Mouse (Mus musculus) adrenal gland, postnatal 10 days (tissue): Measurements from ENCODE around the gene Nr3c2. TPM values are rescaled to one million over a fixed set of nuclear protein-coding genes. Genes with fewer than 3 reads are reported as not detected.

Source experiments
- DNase-seq: peaks from one replicate; pipeline ENCODE4 v3.0.0; 2021; ENCODE audit warnings: mixed read lengths
- total RNA-seq, 2 experiments: library from RNA; stranded (reverse); gene quantifications; 2 replicates each; pipeline ENCODE4 v1.2.3; 2021

Gene Nr3c2
- total RNA-seq, 2 experiments from 2014 or later, result 6.3 to 7.8 TPM

DNA sequence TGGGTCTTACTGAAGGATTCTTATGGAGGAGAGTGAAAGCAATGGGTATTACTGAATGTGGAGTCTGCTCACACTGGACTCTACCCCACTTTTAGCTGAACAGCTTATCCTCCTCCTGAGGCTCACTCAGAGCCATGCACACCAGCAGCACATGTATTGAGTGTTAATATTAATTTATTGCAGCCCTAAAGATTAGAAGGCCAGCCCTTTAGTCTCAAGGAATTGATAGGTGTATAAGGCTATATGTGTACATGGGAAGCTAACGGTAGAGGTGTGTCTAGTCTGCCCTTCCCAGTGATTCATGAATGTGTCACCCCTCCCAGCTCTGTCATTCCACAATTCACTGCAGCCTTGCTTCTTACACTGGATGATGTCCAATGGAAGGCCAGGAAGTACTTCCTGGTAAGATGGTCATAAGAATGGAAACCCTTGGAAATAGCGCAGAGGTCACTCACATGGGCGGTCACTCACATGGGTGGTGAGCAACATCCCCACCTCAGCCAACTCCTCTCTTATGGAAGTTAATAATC, 156.3 kb downstream of the Nr3c2 start:
- DNase-seq, result no peak

GRCm38 (mm10) chr8:77056853-77057252, 157.6 kb downstream of the Nr3c2 start:
- DNase-seq, result no peak

GRCm38 (mm10) chr8:77082687-77083086, 183.4 kb downstream of the Nr3c2 start:
- no peak for DNase-seq

GRCm38 (mm10) chr8:77086036-77086435, 186.8 kb downstream of the Nr3c2 start:
- DNase-seq, result no peak

- no peak for DNase-seq
These were observed 197.5 kb downstream of the Nr3c2 start for GRCm38 (mm10) chr8:77096721-77097120.

GRCm38 (mm10) chr8:77098101-77098500, 198.9 kb downstream of the Nr3c2 start:
- DNase-seq, result no peak

- no peak for DNase-seq
These were observed 201.1 kb downstream of the Nr3c2 start for GRCm38 (mm10) chr8:77100370-77100769.

DNA sequence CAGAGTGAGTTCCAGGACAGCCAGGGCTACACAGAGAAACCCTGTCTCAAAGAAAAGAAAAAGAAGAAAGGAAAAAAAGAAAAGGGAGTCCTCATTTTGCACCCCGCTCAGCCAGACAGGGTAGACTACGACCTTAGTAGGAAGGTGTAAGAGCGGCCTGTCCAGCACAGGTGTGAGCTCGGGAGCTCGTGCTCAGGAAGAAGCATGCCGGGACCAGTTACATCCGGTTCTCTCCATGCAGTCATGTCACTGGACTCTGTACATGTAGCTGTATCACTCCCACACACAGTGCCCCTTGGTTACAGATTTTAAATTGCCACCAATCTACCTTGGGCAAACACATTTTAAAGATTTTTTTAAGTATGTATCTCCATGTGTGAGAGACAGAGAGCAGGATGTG, 203.6 kb downstream of the Nr3c2 start:
- no peak for DNase-seq

GRCm38 (mm10) chr8:77112719-77113118, 213.5 kb downstream of the Nr3c2 start:
- no peak for DNase-seq

GRCm38 (mm10) chr8:77114769-77115168, 215.5 kb downstream of the Nr3c2 start:
- no peak for DNase-seq

DNA sequence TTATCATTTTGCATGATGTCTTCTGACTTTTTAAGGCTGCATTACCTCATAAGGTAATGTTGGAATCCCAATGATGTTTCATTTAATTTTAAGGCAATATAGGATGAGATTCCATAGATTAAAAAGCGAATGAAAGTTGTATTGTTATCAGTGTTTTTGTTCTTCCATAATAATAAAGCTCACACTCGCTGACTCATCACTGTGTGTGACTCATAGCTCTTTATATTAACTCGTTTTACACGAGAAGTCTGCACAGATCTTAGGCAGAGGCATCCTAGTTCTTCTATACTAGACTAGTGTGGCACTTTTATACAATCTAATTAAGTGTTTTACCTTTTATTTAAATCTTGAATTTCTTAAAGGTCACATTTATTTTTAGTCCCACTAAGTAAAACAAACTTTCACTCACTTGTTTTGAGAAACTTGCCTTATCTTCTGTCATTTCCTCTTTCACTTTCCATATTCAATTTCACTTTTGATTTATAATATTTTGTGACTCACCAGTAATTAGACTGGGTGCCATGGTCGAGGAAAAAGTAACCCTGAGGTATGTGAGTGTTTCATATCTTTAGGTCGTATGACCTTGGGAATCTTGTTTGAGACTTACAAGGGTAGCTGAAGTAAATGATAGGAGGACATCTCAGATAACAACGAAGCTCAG, 217.3 kb downstream of the Nr3c2 start:
- no peak for DNase-seq

DNA sequence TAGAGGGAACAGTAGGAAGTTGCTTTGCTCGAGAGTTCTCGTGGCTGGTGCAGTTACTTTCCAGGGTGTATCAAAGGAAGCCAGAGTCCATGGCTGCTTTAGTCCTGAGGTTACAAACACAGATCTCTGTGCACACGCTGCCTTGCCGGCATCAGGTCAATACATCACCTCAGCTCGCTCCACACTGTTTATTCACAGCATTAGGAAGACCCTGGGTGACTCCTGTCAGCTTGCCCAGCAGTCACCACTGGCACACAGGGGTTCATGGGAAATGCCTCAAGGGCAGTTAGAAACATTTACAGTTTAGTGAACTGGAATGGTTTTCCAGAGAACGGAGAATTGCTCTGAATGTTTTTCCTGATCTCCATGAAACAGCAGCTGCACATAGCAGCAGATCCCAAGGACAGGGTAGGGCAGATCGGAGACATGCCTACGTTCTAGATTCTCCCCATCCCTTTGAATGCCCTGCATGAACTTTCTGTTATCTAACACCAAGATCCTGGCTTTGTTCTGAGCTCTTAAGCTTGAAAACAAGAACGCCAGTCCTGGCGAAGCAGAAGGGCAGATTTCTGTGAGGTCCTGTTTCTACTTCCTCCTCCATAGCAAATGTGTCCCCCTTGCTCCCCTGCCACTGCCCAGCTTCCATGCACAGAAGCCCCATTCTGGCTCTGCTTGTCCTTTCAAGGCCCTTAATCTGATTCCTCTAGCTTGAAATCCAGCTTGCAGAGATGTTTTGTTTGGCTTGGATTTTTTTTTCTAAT, 221.7 kb downstream of the Nr3c2 start:
- no peak for DNase-seq

GRCm38 (mm10) chr8:77121571-77121890, 222.3 kb downstream of the Nr3c2 start:
- no peak for DNase-seq

DNA sequence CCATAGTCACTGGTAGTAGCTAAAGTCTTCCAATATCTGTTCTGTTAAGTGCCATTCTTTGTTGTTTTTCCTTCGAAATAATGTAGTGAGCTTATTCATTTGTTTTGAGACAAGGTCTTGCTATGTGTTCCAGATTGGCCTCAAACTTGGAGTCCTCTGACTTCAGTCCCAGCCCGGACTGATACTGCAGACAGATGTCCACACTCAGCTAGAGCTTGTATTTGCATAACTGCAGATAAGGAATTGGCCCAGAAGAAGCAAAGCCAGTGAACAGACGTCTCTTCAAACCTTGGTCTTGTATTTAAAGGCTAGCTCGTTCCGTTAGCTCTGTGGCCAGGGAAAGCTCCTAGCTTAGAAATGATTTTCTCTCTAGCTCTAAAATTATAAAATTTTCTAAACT, 223.1 kb downstream of the Nr3c2 start:
- DNase-seq, result no peak

DNA sequence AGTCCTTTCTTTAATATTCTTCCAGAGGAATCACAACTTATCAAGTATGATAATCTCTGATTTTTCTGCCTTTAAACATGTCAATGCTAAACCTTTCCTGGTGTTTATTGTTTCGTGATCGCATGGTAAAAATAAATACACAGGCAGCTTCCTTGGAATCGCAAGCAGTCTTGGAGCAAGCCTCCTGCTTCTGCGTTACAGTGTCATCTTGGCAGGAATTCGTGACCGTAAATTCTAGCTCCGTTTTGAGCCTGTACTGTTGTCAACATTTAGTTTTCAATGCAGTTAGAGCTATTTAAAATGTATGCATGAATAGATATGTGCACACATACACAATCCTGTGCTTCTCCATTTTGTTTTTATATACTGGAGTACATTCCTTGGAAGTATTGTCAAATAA, 226.5 kb downstream of the Nr3c2 start:
- no peak for DNase-seq

DNA sequence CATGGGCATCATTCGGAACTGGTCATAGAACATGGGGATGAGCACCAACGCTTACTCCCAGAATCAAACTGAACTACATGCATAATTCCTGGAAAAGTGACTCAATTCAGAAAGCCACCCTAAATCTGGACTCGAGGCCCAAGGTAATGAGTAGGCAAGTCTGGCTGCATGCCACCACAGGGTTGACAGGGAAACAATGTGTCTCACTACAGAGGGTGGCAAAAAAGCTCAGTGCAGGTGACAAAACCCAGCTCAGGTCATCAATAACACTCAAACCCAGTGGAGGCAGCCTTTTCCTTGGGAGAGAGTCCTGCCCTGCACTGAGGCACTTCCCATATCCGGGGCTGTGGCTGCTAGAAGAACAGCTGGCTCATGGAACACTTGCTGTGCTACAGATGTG, 228.8 kb downstream of the Nr3c2 start:
- DNase-seq, result no peak

DNA sequence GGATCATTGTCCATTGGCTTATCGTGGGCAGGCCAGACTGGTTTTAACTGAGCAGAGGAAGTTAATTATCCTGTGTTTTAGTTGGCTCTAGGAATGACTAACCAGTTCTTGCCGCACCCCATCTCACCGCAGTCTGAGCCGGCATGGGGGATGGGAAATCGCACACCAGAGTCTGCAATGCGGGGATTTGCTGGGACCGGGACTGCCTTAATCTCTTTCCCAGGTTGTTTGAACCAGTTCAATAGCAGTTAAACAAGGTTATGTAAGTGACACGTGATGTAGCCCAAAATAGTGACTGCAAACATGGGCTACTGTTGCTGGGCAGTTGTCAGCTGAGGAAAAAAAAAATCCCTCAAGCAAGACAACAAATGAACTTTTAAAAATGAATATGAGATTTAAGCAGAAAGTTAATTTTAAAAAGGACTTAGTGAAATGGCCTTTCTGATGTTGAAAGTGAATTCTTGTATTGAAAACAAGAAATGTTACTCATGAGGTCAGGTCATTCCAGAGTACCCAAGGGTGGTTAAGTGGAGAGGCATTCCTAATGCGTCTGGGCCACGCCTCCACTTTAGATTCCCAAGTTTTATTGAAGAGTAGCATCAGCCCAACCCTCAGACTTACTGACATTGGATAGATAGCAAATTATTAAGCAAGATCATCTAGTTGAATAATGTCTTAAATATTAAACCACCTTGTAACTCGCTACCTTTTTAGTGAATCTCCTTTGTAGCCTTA, 233.8 kb downstream of the Nr3c2 start:
- DNase-seq, result peak; percentile 35

GRCm38 (mm10) chr8:77133797-77134385, 234.6 kb downstream of the Nr3c2 start:
- DNase-seq, result no peak

DNA sequence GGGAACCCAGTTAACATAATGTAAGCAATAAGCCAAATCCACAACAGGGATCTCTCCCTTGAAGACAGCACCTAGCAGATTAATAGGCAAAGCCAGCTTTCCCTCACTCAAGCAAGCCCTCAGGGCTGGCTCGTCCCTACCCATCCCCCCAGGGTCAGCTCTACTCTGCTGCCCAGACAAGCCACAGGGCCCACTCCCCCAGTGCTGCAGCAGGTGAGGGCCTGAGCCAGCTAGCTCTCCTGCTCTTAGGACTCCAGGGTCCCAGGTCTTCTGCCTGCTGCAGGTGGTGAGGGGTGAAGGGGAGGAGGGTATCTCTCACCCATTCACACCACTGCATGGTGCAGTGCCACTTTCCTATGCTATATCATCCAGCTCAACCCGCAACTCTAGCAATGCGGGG, 246.0 kb downstream of the Nr3c2 start:
- no peak for DNase-seq

DNA sequence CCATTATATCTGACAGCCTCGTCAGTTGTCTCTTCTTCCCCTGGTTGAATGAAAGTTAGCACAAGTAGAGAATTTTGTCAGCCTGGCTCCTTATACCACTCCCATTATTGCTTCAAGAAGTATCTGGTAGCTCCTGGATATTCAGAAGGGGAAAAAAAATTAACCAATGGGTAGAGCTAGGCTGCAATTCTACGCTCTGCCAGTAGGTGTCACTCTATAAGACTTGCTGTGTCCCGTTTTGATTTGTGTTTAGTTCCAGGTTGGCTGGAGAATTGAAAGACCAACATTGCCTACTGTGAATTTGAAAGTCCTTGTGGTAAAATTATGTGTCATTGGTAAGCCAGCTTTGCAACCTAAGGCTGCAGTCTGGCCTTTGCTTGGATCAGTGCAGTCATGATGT, 255.3 kb downstream of the Nr3c2 start:
- DNase-seq, result peak; percentile 13

GRCm38 (mm10) chr8:77169320-77169719, 270.1 kb downstream of the Nr3c2 start:
- DNase-seq, result no peak

GRCm38 (mm10) chr8:77169757-77170438, 270.7 kb downstream of the Nr3c2 start:
- no peak for DNase-seq
